Comparison of ENCODE assay signal across 30 mouse cellular contexts in genomic region chr1:146799986-146800553, GRCm38 (mm10).
DNase-seq lines count a peak whose midpoint lies in the region; ATAC-seq and TF ChIP-seq lines count a peak whose summit lies in the region.
"Had no signal": no experiment of that assay in that cellular context is flagged by ENCODE, and none has a peak within 500 bp of the region (broad histone marks: within the 10 kb centered on the region; RNA-seq: fewer than 3 reads in every experiment).

No protein-coding gene starts in this region.

- no peak overlapping the region for H3K9ac ChIP-seq in hindbrain, postnatal 0 days (replicated peaks; ENCODE audit: low read length)
- H3K9ac ChIP-seq in hindbrain, embryonic 12.5 days = no peak overlapping the region
- H3K9ac ChIP-seq: embryonic facial prominence, embryonic 12.5 days; forebrain, postnatal 0 days; heart, embryonic 13.5 days; hindbrain, embryonic 13.5 days had no signal

- H3K27me3 ChIP-seq in heart, embryonic 10.5 days (ENCODE audit: insufficient read depth, poor library complexity, severe bottlenecking) = no peaks in the 10 kb centered on the region
- H3K27me3 ChIP-seq in hindbrain, postnatal 0 days (ENCODE audit: insufficient read depth, low read length) = no peaks in the 10 kb centered on the region
- H3K27me3 ChIP-seq in hindbrain, embryonic 12.5 days = no peaks in the 10 kb centered on the region
- H3K27me3 ChIP-seq: CH12.LX; embryonic facial prominence, embryonic 12.5 days; heart, embryonic 13.5 days; hindbrain, embryonic 13.5 days; Patski had no signal

- no peaks in the 10 kb centered on the region for H3K9me3 ChIP-seq in heart, embryonic 10.5 days
- H3K9me3 ChIP-seq in hindbrain, postnatal 0 days (ENCODE audit: low read length) = no peaks in the 10 kb centered on the region
- no peaks in the 10 kb centered on the region for H3K9me3 ChIP-seq in hindbrain, embryonic 12.5 days (replicated peaks)
- H3K9me3 ChIP-seq: embryonic facial prominence, embryonic 12.5 days; heart, embryonic 13.5 days; hindbrain, embryonic 13.5 days had no signal

- peak; percentile 24 for DNase-seq in cerebellum, adult 9-10 months
- DNase-seq in cerebellum, postnatal 36 days = no peak
- peak; percentile 6 for DNase-seq in heart, adult 11 months
- DNase-seq in heart, embryonic 10.5 days (ENCODE audit: low spot score) = no peak
- peak; percentile 19 for DNase-seq in hindbrain, postnatal 0 days (ENCODE audit: low spot score)
- DNase-seq in brain, adult 2 months (ENCODE audit: low read depth, low spot score) = peak; percentile 37
- no peak for DNase-seq in urinary bladder, postnatal 25 days (ENCODE audit: low spot score)
- DNase-seq: adrenal gland, postnatal 10 days; adrenal gland, postnatal 36 days; B cell, adult 2 months; cerebellum, adult 9-11 months; forebrain, postnatal 0 days; gastrocnemius, adult 2 months; gastrocnemius, postnatal 14 days; heart, adult 18-20 months; heart, postnatal 14 days; heart, postnatal 4 days; kidney, adult 18-20 months; kidney, adult 9 months had no signal

- no peak for TF ChIP-seq CTCF in hindbrain, postnatal 0 days (IDR thresholded peaks at IDR 0.05; ENCODE audit: low read depth)

- 78% methylated on average over 6 of the region's 6 CpGs for WGBS in heart, embryonic 10.5 days
- 68% methylated on average over 6 of the region's 6 CpGs for WGBS in hindbrain, postnatal 0 days
- WGBS in hindbrain, embryonic 12.5 days = 82% methylated on average over 6 of the region's 6 CpGs

- H3K27ac ChIP-seq in heart, embryonic 10.5 days = no peak overlapping the region
- H3K27ac ChIP-seq in hindbrain, postnatal 0 days = no peak overlapping the region
- no peak overlapping the region for H3K27ac ChIP-seq in hindbrain, embryonic 12.5 days
- H3K27ac ChIP-seq: embryonic facial prominence, embryonic 12.5 days; gastrocnemius, adult 2 months; heart, embryonic 13.5 days; hindbrain, embryonic 13.5 days had no signal

- ATAC-seq in hindbrain, postnatal 0 days = peak; percentile 38; the same call in 1 of the 2 replicates
- ATAC-seq in hindbrain, embryonic 12.5 days (ENCODE audit: low FRiP score) = no peak
- ATAC-seq: forebrain, embryonic 14.5 days; forebrain, postnatal 0 days; inflammation-experienced regulatory T-cells, adult 6 months; intestine, embryonic 16.5 days; Patski had no signal

- H3K4me1 ChIP-seq in heart, embryonic 10.5 days = no peaks in the 10 kb centered on the region
- no peaks in the 10 kb centered on the region for H3K4me1 ChIP-seq in hindbrain, postnatal 0 days (ENCODE audit: insufficient read depth, low read length)
- H3K4me1 ChIP-seq in hindbrain, embryonic 12.5 days = no peaks in the 10 kb centered on the region
- H3K4me1 ChIP-seq: embryonic facial prominence, embryonic 12.5 days; heart, embryonic 13.5 days; hindbrain, embryonic 13.5 days had no signal

- H3K4me2 ChIP-seq in hindbrain, postnatal 0 days (ENCODE audit: low read depth, low read length) = no peak overlapping the region
- H3K4me2 ChIP-seq in hindbrain, embryonic 12.5 days (replicated peaks) = no peak overlapping the region
- H3K4me2 ChIP-seq: embryonic facial prominence, embryonic 12.5 days; heart, embryonic 13.5 days; hindbrain, embryonic 13.5 days had no signal

- H3K4me3 ChIP-seq in heart, embryonic 10.5 days = no peak overlapping the region
- H3K4me3 ChIP-seq in hindbrain, postnatal 0 days (ENCODE audit: low read length) = no peak overlapping the region
- H3K4me3 ChIP-seq in hindbrain, embryonic 12.5 days = no peak overlapping the region
- H3K4me3 ChIP-seq: embryonic facial prominence, embryonic 12.5 days; erythroblast, embryonic 14.5 days; gastrocnemius, adult 2 months; heart, embryonic 13.5 days; hindbrain, embryonic 13.5 days had no signal

- no peaks in the 10 kb centered on the region for H3K36me3 ChIP-seq in heart, embryonic 10.5 days
- H3K36me3 ChIP-seq in hindbrain, postnatal 0 days (ENCODE audit: insufficient read depth, low read length) = no peaks in the 10 kb centered on the region
- no peaks in the 10 kb centered on the region for H3K36me3 ChIP-seq in hindbrain, embryonic 12.5 days
- H3K36me3 ChIP-seq: embryonic facial prominence, embryonic 12.5 days; G1E; heart, embryonic 13.5 days; hindbrain, embryonic 13.5 days had no signal

Comparison
In these comparisons a context has a peak if more than half of its experiments do, and no peak if none do; other contexts are left out.
1. DNase-seq: peak in cerebellum, adult 9-10 months (single experiment), heart, adult 11 months (single experiment), hindbrain, postnatal 0 days (single experiment) and brain, adult 2 months (single experiment); none in cerebellum, postnatal 36 days (0 of 2), heart, embryonic 10.5 days (single experiment) and urinary bladder, postnatal 25 days (single experiment).